Mouse (Mus musculus) urinary bladder, postnatal 14 days (tissue): ENCODE results near the gene Rsad2.
A peak's percentile ranks its signal among the peaks of the same experiment; 100 is the strongest.
"Not testable (repeated sequence)": the region's sequence is repeated elsewhere in the genome, so short reads cannot be mapped to it uniquely, and the experiment has no call there.

ENCODE experiments used
- DNase-seq: peaks from one replicate; pipeline ENCODE4 v3.0.0; 2021; ENCODE audit warnings: low spot score

Rsad2 gene

GRCm38 (mm10) chr12:26456028-26456698 is at the start of gene Rsad2:
Rsad2 (minus strand) TSS chr12:26456452.
- peak; percentile 51 for DNase-seq

- DNase-seq: no peak
These were observed 44.8 kb upstream of the Rsad2 start for GRCm38 (mm10) chr12:26501042-26501441.

GRCm38 (mm10) chr12:26489942-26490341 is 33.7 kb upstream of the Rsad2 start:
- DNase-seq: no peak

GRCm38 (mm10) chr12:26488617-26489274 is 32.5 kb upstream of the Rsad2 start:
- DNase-seq: no peak

- DNase-seq: no peak
These were observed 31.8 kb upstream of the Rsad2 start for GRCm38 (mm10) chr12:26487874-26488616.

GRCm38 (mm10) chr12:26485738-26486580 is 29.7 kb upstream of the Rsad2 start:
- not testable (repeated sequence) for DNase-seq

- DNase-seq: peak; percentile 18
These were observed 22.1 kb upstream of the Rsad2 start for GRCm38 (mm10) chr12:26478196-26479004.

GRCm38 (mm10) chr12:26477198-26477597 is 20.9 kb upstream of the Rsad2 start:
- DNase-seq: no peak

- DNase-seq: no peak
These were observed 17.5 kb upstream of the Rsad2 start for GRCm38 (mm10) chr12:26473746-26474145.

GRCm38 (mm10) chr12:26472770-26473481 is 16.7 kb upstream of the Rsad2 start:
- DNase-seq: no peak

- no peak for DNase-seq
These were observed 15.1 kb upstream of the Rsad2 start for GRCm38 (mm10) chr12:26471376-26471775.

GRCm38 (mm10) chr12:26470042-26470409 is 13.8 kb upstream of the Rsad2 start:
- DNase-seq: no peak

GRCm38 (mm10) chr12:26469098-26470041 is 13.1 kb upstream of the Rsad2 start, which contains the start of gene Cmpk2:
Cmpk2 (plus strand) TSS chr12:26469204.
- DNase-seq: peak; percentile 78

GRCm38 (mm10) chr12:26465600-26465999 is 9.3 kb upstream of the Rsad2 start:
- DNase-seq: no peak

GRCm38 (mm10) chr12:26460091-26460490 is 3.8 kb upstream of the Rsad2 start:
- no peak for DNase-seq

GRCm38 (mm10) chr12:26454682-26455081 is 1.6 kb downstream of the Rsad2 start:
- no peak for DNase-seq

GRCm38 (mm10) chr12:26452951-26453350 is 3.3 kb downstream of the Rsad2 start:
- no peak for DNase-seq

- DNase-seq: no peak
These were observed 5.1 kb downstream of the Rsad2 start for GRCm38 (mm10) chr12:26451150-26451549.

GRCm38 (mm10) chr12:26449483-26449882 is 6.8 kb downstream of the Rsad2 start:
- DNase-seq: no peak
